Mouse (Mus musculus) heart, embryonic 11.5 days (tissue): ENCODE results near the gene Pde4d. TPM values are rescaled to one million over a fixed set of nuclear protein-coding genes. Genes with fewer than 3 reads are reported as not detected.
A peak's percentile ranks its signal among the peaks of the same experiment; 100 is the strongest.

Source experiments
- ATAC-seq: fragments of 200-750 bp; cut with Nextera tagmentation; replicated peaks from 2 replicates; pipeline ENCODE4 v1.8.0; 2017; ENCODE audit warnings: moderate library complexity; ENCODE audit not compliant: insufficient number of reproducible peaks, low FRiP score, low TSS enrichment
- H3K27ac ChIP-seq: fragments of 300-500 bp; sonication (generic); 2 replicates; pipeline ENCODE4 v1.5.1; 2014; ENCODE audit warnings: mild to moderate bottlenecking, low read depth, low read length
- H3K27me3 ChIP-seq: fragments of 300-500 bp; sonication (generic); 2 replicates; pipeline ENCODE4 v1.6.1; 2014; ENCODE audit warnings: mild to moderate bottlenecking, low read length, mixed read lengths; ENCODE audit not compliant: control insufficient read depth, insufficient read depth
- H3K36me3 ChIP-seq: fragments of 300-500 bp; sonication (generic); 2 replicates; pipeline ENCODE4 v1.6.1; 2014; ENCODE audit warnings: mild to moderate bottlenecking, low read length, moderate library complexity, mixed read lengths; ENCODE audit not compliant: control insufficient read depth, insufficient read depth
- H3K4me1 ChIP-seq: fragments of 300-500 bp; sonication (generic); 2 replicates; pipeline ENCODE4 v1.6.1; 2014; ENCODE audit warnings: low read length; ENCODE audit not compliant: control insufficient read depth, insufficient read depth
- H3K4me2 ChIP-seq: fragments of 300-500 bp; sonication (generic); 2 replicates; pipeline ENCODE4 v1.6.1; 2014; ENCODE audit warnings: mild to moderate bottlenecking, moderate library complexity
- H3K4me3 ChIP-seq: fragments of 300-500 bp; sonication (generic); 2 replicates; pipeline ENCODE4 v1.5.1; 2014; ENCODE audit warnings: low read depth, low read length
- H3K9ac ChIP-seq: fragments of 300-500 bp; sonication (generic); 2 replicates; pipeline ENCODE4 v1.6.1; 2014; ENCODE audit warnings: mild to moderate bottlenecking, low read depth, low read length, moderate library complexity
- H3K9me3 ChIP-seq: fragments of 300-500 bp; sonication (generic); replicated peaks from 2 replicates; pipeline ENCODE4 v1.6.1; 2016; ENCODE audit warnings: low read length; ENCODE audit not compliant: control insufficient read depth
- WGBS: fragments of 180-500 bp; shearing (Covaris S2); extraction: QIAGEN DNeasy Blood & Tissue Kit; methylation state at CpG from one replicate; pipeline ENCODE4 v1.1.7; 2014; ENCODE audit not compliant: insufficient replicate concordance; 5-methylcytosine and 5-hydroxymethylcytosine counted together
- polyA plus RNA-seq: library from polyadenylated mRNA; unstranded; fragments of >200 nt; fragmentation: Nextera tagmentation; extraction: Ambion mirVana; gene quantifications from 2 replicates; pipeline ENCODE4 v1.2.1, GENCODE M21; 2014

Gene Pde4d
- polyA plus RNA-seq, 1 experiment from 2014 or later: 27.8 TPM

- WGBS: 70% methylated on average over 13 of the region's 13 CpGs
- Histone ChIP-seq H3K4me3 (no peak overlapping the region), H3K9me3 (peaks cover 4% of the 10 kb centered on the region; the same call in 1 of the 2 replicates), H3K4me1 (peaks cover 5% of the 10 kb centered on the region; the same call in 1 of the 2 replicates), H3K9ac (no peak overlapping the region), H3K27ac (no peak overlapping the region), H3K36me3 (no peaks in the 10 kb centered on the region), H3K4me2 (no peak overlapping the region), H3K27me3 (no peaks in the 10 kb centered on the region)
- no peak for ATAC-seq
Observed at GRCm38 (mm10) chr13:109425548-109425947, 975.8 kb downstream of the Pde4d start.

GRCm38 (mm10) chr13:109426058-109426457, 976.3 kb downstream of the Pde4d start:
- ATAC-seq: no peak
- WGBS: 50% methylated on average over 5 of the region's 5 CpGs
- no peak overlapping the region for H3K9ac ChIP-seq
- H3K27ac ChIP-seq: no peak overlapping the region
- H3K4me1 ChIP-seq: peaks cover 5% of the 10 kb centered on the region; the same call in 1 of the 2 replicates
- no peak overlapping the region for H3K4me3 ChIP-seq
- peaks cover 4% of the 10 kb centered on the region; the same call in 1 of the 2 replicates for H3K9me3 ChIP-seq
- H3K36me3 ChIP-seq: no peaks in the 10 kb centered on the region
- no peak overlapping the region for H3K4me2 ChIP-seq
- no peaks in the 10 kb centered on the region for H3K27me3 ChIP-seq

- Histone ChIP-seq H3K9me3 (no peaks in the 10 kb centered on the region), H3K4me1 (peaks cover 5% of the 10 kb centered on the region; the same call in 1 of the 2 replicates), H3K4me2 (no peak overlapping the region), H3K36me3 (no peaks in the 10 kb centered on the region), H3K4me3 (no peak overlapping the region), H3K27ac (no peak overlapping the region), H3K9ac (no peak overlapping the region), H3K27me3 (no peaks in the 10 kb centered on the region)
- ATAC-seq: no peak
- 69% methylated on average over 7 of the region's 7 CpGs for WGBS
Observed at GRCm38 (mm10) chr13:109427541-109427940, 977.8 kb downstream of the Pde4d start.

GRCm38 (mm10) chr13:109429544-109429943, 979.8 kb downstream of the Pde4d start:
- Histone ChIP-seq H3K9me3 (no peaks in the 10 kb centered on the region), H3K4me3 (no peak overlapping the region), H3K4me1 (peaks cover 5% of the 10 kb centered on the region; the same call in 1 of the 2 replicates), H3K9ac (no peak overlapping the region), H3K36me3 (no peaks in the 10 kb centered on the region), H3K27me3 (no peaks in the 10 kb centered on the region), H3K4me2 (no peak overlapping the region), H3K27ac (no peak overlapping the region)
- no peak for ATAC-seq
- 73% methylated on average over 2 of the region's 2 CpGs for WGBS

GRCm38 (mm10) chr13:109437231-109437776, 987.6 kb downstream of the Pde4d start:
- 49% methylated on average over 4 of the region's 4 CpGs for WGBS
- H3K4me2 ChIP-seq: no peak overlapping the region
- H3K4me1 ChIP-seq: peaks cover 5% of the 10 kb centered on the region; the same call in 1 of the 2 replicates
- H3K4me3 ChIP-seq: no peak overlapping the region
- no peak overlapping the region for H3K9ac ChIP-seq
- no peaks in the 10 kb centered on the region for H3K27me3 ChIP-seq
- H3K9me3 ChIP-seq: no peaks in the 10 kb centered on the region
- no peak for ATAC-seq
- H3K27ac ChIP-seq: no peak overlapping the region
- no peaks in the 10 kb centered on the region for H3K36me3 ChIP-seq

- no peak for ATAC-seq
- H3K9ac ChIP-seq: no peak overlapping the region
- H3K36me3 ChIP-seq: no peaks in the 10 kb centered on the region
- H3K27ac ChIP-seq: peak overlapping the region; percentile 60; the same call in 1 of the 2 replicates
- no peak overlapping the region for H3K4me3 ChIP-seq
- peaks cover 5% of the 10 kb centered on the region; the same call in 1 of the 2 replicates for H3K4me1 ChIP-seq
- no peaks in the 10 kb centered on the region for H3K27me3 ChIP-seq
- H3K4me2 ChIP-seq: peak overlapping the region; percentile 79
- no peaks in the 10 kb centered on the region for H3K9me3 ChIP-seq
- 55% methylated on average over 5 of the region's 5 CpGs for WGBS
Observed at GRCm38 (mm10) chr13:109439436-109440161, 989.9 kb downstream of the Pde4d start.

GRCm38 (mm10) chr13:109440331-109440730, 990.6 kb downstream of the Pde4d start:
- Histone ChIP-seq H3K4me3 (peak overlapping the region; percentile 50), H3K4me2 (peak overlapping the region; percentile 79), H3K9ac (peak overlapping the region; percentile 62), H3K9me3 (no peaks in the 10 kb centered on the region), H3K4me1 (peaks cover 5% of the 10 kb centered on the region; the same call in 1 of the 2 replicates), H3K27ac (peak overlapping the region; percentile 60), H3K36me3 (no peaks in the 10 kb centered on the region), H3K27me3 (no peaks in the 10 kb centered on the region)
- WGBS: 9% methylated on average over 8 of the region's 8 CpGs
- ATAC-seq: peak; percentile 64

GRCm38 (mm10) chr13:109440881-109441280, 991.1 kb downstream of the Pde4d start:
- peaks cover 5% of the 10 kb centered on the region; the same call in 1 of the 2 replicates for H3K4me1 ChIP-seq
- no peaks in the 10 kb centered on the region for H3K9me3 ChIP-seq
- peak; percentile 91 for ATAC-seq
- WGBS: under 1% methylated on average over 12 of the region's 12 CpGs
- H3K4me3 ChIP-seq: peak overlapping the region; percentile 50
- peak overlapping the region; percentile 79 for H3K4me2 ChIP-seq
- H3K9ac ChIP-seq: peak overlapping the region; percentile 62
- H3K27me3 ChIP-seq: no peaks in the 10 kb centered on the region
- H3K27ac ChIP-seq: peak overlapping the region; percentile 60
- no peaks in the 10 kb centered on the region for H3K36me3 ChIP-seq
